Mouse (Mus musculus) frontal cortex, adult (tissue): ENCODE measurements around the gene Foxo3.
A peak's percentile ranks its signal among the peaks of the same experiment; 100 is the strongest.

Experiments
- ATAC-seq: cut with Nextera tagmentation; 2 replicates; pipeline ENCODE4 v1.9.2; 2017; ENCODE audit warnings: mild to moderate bottlenecking, moderate library complexity, mixed read lengths; ENCODE audit not compliant: low TSS enrichment

Foxo3 gene

GRCm38 (mm10) chr10:42227751-42228241 lies 48.8 kb downstream of the Foxo3 start:
- ATAC-seq, result no peak

GRCm38 (mm10) chr10:42226176-42226575 lies 50.4 kb downstream of the Foxo3 start:
- no peak for ATAC-seq

GRCm38 (mm10) chr10:42225184-42225935 lies 51.2 kb downstream of the Foxo3 start:
- no peak for ATAC-seq

- ATAC-seq, result no peak
Observed at GRCm38 (mm10) chr10:42221996-42222395, 54.6 kb downstream of the Foxo3 start.

- no peak for ATAC-seq
Observed at GRCm38 (mm10) chr10:42221136-42221891, 55.2 kb downstream of the Foxo3 start.

GRCm38 (mm10) chr10:42220418-42220952 lies 56.1 kb downstream of the Foxo3 start:
- ATAC-seq, result no peak

DNA sequence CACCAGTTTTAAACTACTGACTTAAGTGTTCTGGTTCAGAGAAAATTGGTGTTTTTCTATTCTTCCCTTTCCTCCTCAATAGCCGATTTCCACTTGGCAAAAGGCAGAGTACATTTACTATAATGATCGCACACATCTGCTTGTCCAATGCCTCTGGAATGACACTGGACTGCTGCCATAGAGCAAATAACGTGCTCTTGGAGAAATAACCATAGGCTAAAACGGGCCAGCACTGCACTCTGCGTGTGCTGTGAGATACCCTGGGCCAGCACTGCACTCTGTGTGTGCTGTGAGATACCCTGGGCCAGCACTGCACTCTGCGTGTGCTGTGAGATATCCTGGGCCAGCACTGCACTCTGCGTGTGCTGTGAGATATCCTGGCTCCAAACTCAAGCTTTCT lies 65.1 kb downstream of the Foxo3 start:
- 0 out of 2 replicates have a peak, but pooled peaks have one; percentile 8 for ATAC-seq

- ATAC-seq, result no peak
Observed at GRCm38 (mm10) chr10:42210641-42211040, 65.9 kb downstream of the Foxo3 start.

- ATAC-seq, result no peak
Observed at GRCm38 (mm10) chr10:42209809-42210208, 66.7 kb downstream of the Foxo3 start.

- no peak for ATAC-seq
Observed at GRCm38 (mm10) chr10:42207612-42208011, 68.9 kb downstream of the Foxo3 start.

DNA sequence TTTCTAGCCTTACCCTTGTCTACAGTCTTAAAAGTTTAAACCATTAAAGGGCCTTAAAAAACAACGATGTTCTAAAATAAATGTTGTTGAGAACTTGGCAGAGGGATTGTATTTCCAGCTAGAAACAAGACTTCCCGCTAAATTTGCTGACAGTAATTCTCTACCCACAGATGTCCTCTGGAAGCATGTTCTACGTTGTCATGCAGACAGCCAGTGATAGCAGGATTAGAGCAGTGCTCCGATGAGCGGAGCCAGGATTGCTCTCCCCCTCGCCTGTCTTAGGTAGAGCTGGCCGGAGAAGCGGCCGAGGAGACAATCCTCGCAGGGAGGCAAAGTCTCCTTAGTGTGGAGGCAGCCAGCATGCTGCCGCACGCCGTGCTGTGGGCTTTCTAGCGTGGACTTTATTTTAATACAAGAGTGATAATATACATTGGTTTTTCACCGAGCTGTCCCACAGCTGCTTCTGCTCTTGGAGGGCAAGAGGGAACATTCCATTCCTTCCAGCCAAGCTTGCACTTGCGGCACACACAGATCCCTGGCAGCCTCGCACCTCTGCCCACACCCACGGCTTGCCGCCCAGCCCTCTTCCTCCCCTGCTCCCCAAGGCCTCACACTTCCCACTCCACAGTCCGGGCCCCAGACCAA lies 71.7 kb downstream of the Foxo3 start:
- peak; percentile 71 for ATAC-seq

DNA sequence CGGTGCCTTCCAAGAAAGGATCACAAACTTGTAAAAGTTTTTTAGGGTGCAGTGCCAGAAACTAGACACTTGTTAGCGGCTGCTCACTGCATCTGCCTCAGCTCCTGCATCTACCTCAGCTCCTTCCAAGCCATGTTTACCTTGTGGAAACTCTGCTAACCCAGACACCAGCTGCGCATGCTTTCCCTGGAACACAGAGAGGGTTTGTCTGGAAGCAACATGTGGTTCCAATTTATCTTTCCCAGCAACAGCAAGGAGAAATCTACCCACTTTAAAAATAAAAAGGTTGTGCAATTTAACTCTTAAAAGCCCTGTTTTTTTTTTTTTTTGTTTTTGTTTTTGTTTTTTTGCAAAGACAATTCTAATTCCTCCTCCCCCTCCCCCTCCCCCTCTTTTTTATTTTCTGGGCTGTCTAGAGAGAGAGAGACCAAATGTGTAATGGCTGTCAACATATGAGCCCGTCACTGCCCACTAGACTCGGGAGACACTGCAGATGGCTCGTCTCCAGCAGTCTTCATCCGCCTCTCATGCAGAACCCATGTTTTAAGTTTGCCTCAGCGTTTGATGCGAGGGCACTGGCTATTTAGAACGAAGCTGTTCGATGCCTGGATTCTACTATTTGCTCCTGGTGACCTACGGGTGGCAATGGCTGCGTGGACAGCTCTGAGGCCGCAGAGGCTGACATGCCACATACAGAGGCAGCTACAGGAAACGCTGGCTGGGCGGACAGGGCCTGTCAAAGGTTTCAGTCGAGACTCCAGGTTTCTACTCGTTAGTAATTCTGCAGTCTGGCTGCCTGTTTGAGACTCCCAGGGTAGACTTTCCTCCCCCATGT lies 73.0 kb downstream of the Foxo3 start:
- ATAC-seq, result no peak

- ATAC-seq, result no peak
Observed at GRCm38 (mm10) chr10:42202561-42202960, 74.0 kb downstream of the Foxo3 start.

GRCm38 (mm10) chr10:42199472-42199871 lies 77.1 kb downstream of the Foxo3 start:
- ATAC-seq, result no peak

GRCm38 (mm10) chr10:42198682-42199081 lies 77.9 kb downstream of the Foxo3 start:
- ATAC-seq, result no peak

DNA sequence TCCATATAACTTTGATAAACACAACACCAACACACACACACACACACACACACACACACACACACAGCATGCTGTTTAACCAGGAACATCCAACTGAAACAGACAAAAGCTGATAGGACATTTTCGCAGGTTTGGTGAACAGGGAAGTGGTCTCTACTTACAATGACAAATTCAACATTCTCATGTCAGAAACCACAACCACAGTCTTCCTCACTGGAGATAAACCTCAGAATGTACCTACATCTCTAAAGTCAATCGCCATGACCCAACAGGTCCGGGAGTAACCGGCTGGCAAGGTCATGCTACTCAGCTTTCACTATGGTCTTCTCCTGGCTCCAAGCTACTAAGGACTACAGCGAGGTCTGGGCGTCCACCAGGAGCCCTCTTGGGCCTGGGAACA lies 81.8 kb downstream of the Foxo3 start:
- no peak for ATAC-seq

DNA sequence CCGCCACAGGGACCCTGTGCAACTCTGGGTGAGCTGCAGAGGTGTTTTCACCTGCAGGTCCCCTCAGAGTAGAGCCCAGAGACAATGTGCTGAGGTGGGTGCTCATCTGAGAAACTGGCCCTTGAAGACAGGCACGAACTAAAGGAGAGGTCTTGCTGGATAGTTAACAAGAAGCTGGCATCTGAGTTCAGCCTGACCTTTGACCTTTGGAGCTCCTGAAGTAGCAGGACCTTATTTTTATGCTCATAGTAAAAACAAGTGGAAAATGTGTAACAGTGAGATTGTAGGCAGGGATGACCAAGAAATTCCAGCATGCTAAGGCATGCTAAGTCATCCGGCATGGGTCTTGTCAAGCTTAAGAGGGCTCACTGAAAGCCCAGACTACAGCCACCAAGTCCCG lies 82.6 kb downstream of the Foxo3 start:
- no peak for ATAC-seq

- ATAC-seq, result no peak
Observed at GRCm38 (mm10) chr10:42192951-42193350, 83.6 kb downstream of the Foxo3 start.

DNA sequence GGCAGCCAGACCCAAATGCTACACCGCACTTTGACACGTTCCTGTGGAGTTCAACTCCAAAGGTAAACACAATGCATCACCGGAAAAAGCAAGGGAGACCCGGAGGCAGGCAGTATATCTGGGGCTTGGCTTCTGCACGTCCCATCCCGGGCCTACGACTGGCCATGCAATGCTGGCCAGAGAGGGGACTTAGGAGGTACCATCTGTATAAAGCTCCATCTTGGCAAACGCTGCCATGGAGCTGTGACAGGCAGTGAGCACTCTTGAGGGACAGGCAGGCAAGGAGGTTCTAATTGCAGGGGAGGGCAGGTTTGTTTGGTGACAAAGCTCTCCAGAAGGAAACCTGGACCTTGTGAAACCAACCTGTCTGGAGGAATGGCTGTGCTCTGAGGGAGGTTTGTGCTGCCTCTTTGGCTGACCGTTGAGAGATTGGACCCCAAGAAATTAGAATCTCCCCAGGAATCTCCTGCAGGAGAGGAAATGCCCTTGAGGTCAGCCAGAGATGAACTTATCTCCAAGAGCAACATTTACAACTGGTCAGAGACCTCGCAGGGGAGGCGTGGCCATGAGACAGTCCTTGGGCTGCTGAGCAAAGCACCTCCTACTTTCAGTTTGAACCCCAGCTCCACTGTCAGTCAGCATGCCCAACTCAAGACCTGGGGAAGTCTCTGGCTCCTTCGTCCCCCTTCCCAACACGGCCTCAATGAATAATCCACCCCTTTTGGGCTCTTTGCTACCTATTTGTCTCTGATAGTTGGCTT lies 86.7 kb downstream of the Foxo3 start:
- no peak for ATAC-seq

GRCm38 (mm10) chr10:42189037-42189436 lies 87.5 kb downstream of the Foxo3 start:
- ATAC-seq, result no peak

DNA sequence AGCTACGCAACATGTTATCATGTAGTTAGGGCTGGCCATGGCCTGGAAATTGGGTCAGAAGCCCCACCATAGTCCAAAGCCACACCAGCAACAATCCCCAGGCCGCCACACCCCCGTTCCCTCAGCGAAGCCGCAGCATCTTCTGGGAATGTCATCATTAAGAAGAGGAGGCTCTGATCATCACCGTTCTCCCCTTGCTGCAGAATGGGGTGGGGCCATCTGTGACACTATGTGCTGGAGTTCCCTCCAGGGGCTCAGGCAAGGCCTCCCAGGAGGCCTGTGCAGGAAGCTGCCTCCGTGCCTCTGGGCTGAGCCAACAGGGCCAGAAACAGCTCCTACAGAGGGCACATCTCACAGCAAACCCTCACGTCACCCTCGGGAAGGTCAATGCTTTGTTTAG lies 88.5 kb downstream of the Foxo3 start:
- no peak for ATAC-seq
